8 mouse cellular contexts compared by ENCODE assay signal in the genomic region with DNA sequence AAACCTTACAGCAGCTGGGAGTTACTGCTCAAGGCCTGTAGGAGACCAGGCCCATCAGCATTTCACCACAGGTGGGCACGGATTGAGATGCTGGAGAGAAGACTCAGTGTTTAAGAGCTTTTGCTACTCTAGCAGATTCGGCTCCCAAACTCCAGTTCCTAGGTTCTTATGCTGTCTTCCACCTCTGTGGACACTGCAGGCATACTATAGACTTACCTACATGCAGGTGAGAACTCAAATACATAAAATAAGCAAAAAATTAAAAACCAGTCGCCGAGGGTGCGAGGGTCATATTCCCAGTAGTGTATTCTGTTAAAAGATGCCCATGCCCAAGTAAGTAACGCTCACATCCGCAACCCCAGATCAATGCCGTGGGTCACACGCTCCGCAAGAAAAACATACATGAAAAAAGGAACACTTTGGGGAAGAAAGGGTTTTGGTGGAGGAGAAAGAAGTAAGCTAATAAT. TPM values are rescaled to one million over a fixed set of nuclear protein-coding genes. Genes with fewer than 3 reads are reported as not detected.
A peak's percentile ranks its signal among the peaks of the same experiment; 100 is the strongest.
DNase-seq lines count a peak whose midpoint lies in the region; ATAC-seq and TF ChIP-seq lines count a peak whose summit lies in the region.

No protein-coding gene starts in this region.

- TF ChIP-seq POLR2A in lung, adult 2 months (IDR thresholded peaks at IDR 0.05; ENCODE audit: borderline replicate concordance, extremely low read depth, low read depth, low read length) = no peak

- ATAC-seq in lung, embryonic 15.5 days (ENCODE audit: borderline replicate concordance, extremely low read depth, low FRiP score, low TSS enrichment) = 0 out of 2 replicates have a peak, but pooled peaks have one; percentile 2
- no peak for ATAC-seq in embryonic facial prominence, embryonic 13.5 days (ENCODE audit: insufficient number of reproducible peaks, insufficient read depth, low FRiP score, low TSS enrichment, low read depth)
- peak; percentile 30 for ATAC-seq in intestine, embryonic 16.5 days
- ATAC-seq in neural tube, embryonic 15.5 days (ENCODE audit: low FRiP score) = peak; percentile 19

- no peak for DNase-seq in lung, postnatal 25 days (ENCODE audit: low spot score)
- DNase-seq in thymus, adult 18-20 months = no peak
- DNase-seq in lung, adult 2 months = no peak
- no peak for DNase-seq in yolk sac, embryonic 10.5 days (ENCODE audit: low spot score)

- H3K27me3 ChIP-seq in lung, embryonic 15.5 days = no peaks in the 10 kb centered on the region
- H3K27me3 ChIP-seq in embryonic facial prominence, embryonic 13.5 days = no peaks in the 10 kb centered on the region
- no peaks in the 10 kb centered on the region for H3K27me3 ChIP-seq in intestine, embryonic 16.5 days (replicated peaks; ENCODE audit: control insufficient read depth, insufficient read depth, low read length)
- H3K27me3 ChIP-seq in neural tube, embryonic 15.5 days (replicated peaks) = no peaks in the 10 kb centered on the region

- peak overlapping the region; percentile 87 for H3K4me2 ChIP-seq in lung, embryonic 15.5 days
- peak overlapping the region; percentile 96 for H3K4me2 ChIP-seq in embryonic facial prominence, embryonic 13.5 days
- H3K4me2 ChIP-seq in intestine, embryonic 16.5 days (ENCODE audit: low read depth, low read length) = peak overlapping the region; percentile 43
- peak overlapping the region; percentile 94 for H3K4me2 ChIP-seq in neural tube, embryonic 15.5 days

- no peak overlapping the region for H3K27ac ChIP-seq in lung, embryonic 15.5 days
- H3K27ac ChIP-seq in embryonic facial prominence, embryonic 13.5 days = no peak overlapping the region
- no peak overlapping the region for H3K27ac ChIP-seq in intestine, embryonic 16.5 days (ENCODE audit: low read length)
- H3K27ac ChIP-seq in neural tube, embryonic 15.5 days (replicated peaks) = no peak overlapping the region

- no peak for TF ChIP-seq CTCF in lung, adult 2 months (IDR thresholded peaks at IDR 0.05; ENCODE audit: insufficient read depth, low read length)

- peaks cover 17% of the 10 kb centered on the region for H3K4me1 ChIP-seq in lung, embryonic 15.5 days
- peaks cover 20% of the 10 kb centered on the region for H3K4me1 ChIP-seq in embryonic facial prominence, embryonic 13.5 days
- H3K4me1 ChIP-seq in intestine, embryonic 16.5 days (ENCODE audit: control insufficient read depth, insufficient read depth, low read length) = peaks cover 9% of the 10 kb centered on the region
- H3K4me1 ChIP-seq in neural tube, embryonic 15.5 days = peaks cover 20% of the 10 kb centered on the region
- peaks cover 7% of the 10 kb centered on the region; the same call in 1 of the 2 replicates for H3K4me1 ChIP-seq in lung, adult 2 months (ENCODE audit: control insufficient read depth, insufficient read depth, low read length)

- WGBS in lung, embryonic 15.5 days = 31% methylated on average over 10 of the region's 10 CpGs
- 37% methylated on average over 10 of the region's 10 CpGs for WGBS in embryonic facial prominence, embryonic 13.5 days
- WGBS in intestine, embryonic 16.5 days = 38% methylated on average over 10 of the region's 10 CpGs
- 41% methylated on average over 10 of the region's 10 CpGs for WGBS in neural tube, embryonic 15.5 days
- 46% methylated on average over 10 of the region's 10 CpGs for WGBS in lung, adult 2 months

- no peaks in the 10 kb centered on the region for H3K9me3 ChIP-seq in lung, embryonic 15.5 days
- H3K9me3 ChIP-seq in embryonic facial prominence, embryonic 13.5 days = no peaks in the 10 kb centered on the region
- H3K9me3 ChIP-seq in intestine, embryonic 16.5 days (ENCODE audit: control insufficient read depth, low read length) = no peaks in the 10 kb centered on the region
- H3K9me3 ChIP-seq in neural tube, embryonic 15.5 days (replicated peaks) = no peaks in the 10 kb centered on the region

- H3K4me3 ChIP-seq in lung, embryonic 15.5 days = peak overlapping the region; percentile 98
- peak overlapping the region; percentile 81 for H3K4me3 ChIP-seq in embryonic facial prominence, embryonic 13.5 days
- H3K4me3 ChIP-seq in intestine, embryonic 16.5 days (ENCODE audit: low read length) = peak overlapping the region; percentile 84
- peak overlapping the region; percentile 92 for H3K4me3 ChIP-seq in neural tube, embryonic 15.5 days (replicated peaks)
- H3K4me3 ChIP-seq in lung, adult 2 months (replicated peaks; ENCODE audit: extremely low read depth, low read depth, low read length) = no peak overlapping the region

- H3K36me3 ChIP-seq in lung, embryonic 15.5 days = 0 out of 2 replicates have a peak, but pooled peaks cover 4% of the 10 kb centered on the region
- peaks cover 11% of the 10 kb centered on the region; the same call in 1 of the 2 replicates for H3K36me3 ChIP-seq in embryonic facial prominence, embryonic 13.5 days
- H3K36me3 ChIP-seq in intestine, embryonic 16.5 days (ENCODE audit: control insufficient read depth, insufficient read depth, low read length) = no peaks in the 10 kb centered on the region
- 0 out of 2 replicates have a peak, but pooled peaks cover 3% of the 10 kb centered on the region for H3K36me3 ChIP-seq in neural tube, embryonic 15.5 days

- 0 out of 2 replicates have a peak overlapping the region, but pooled peaks have one; percentile 10 for H3K9ac ChIP-seq in lung, embryonic 15.5 days
- 0 out of 2 replicates have a peak overlapping the region, but pooled peaks have one; percentile 36 for H3K9ac ChIP-seq in embryonic facial prominence, embryonic 13.5 days
- H3K9ac ChIP-seq in intestine, embryonic 16.5 days (ENCODE audit: low read depth, low read length) = peak overlapping the region; percentile 40; the same call in 1 of the 2 replicates
- H3K9ac ChIP-seq in neural tube, embryonic 15.5 days (replicated peaks) = no peak overlapping the region; the same call in 1 of the 2 replicates

RNA-seq across cellular contexts. Expression of gene Ap2s1, which starts 0.6 kb away (rescaled TPM):
- polyA plus RNA-seq in lung, embryonic 15.5 days (2015; fragmentation: Nextera tagmentation; extraction: Ambion mirVana) = 280 and 291 TPM in 2 replicates
- polyA plus RNA-seq in embryonic facial prominence, embryonic 13.5 days (2015; fragmentation: Nextera tagmentation; extraction: Ambion mirVana) = 272 and 278 TPM in 2 replicates
- 266 and 271 TPM in 2 replicates for polyA plus RNA-seq in intestine, embryonic 16.5 days (2015; fragmentation: Nextera tagmentation; extraction: Ambion mirVana)
- 412 and 431 TPM in 2 replicates for polyA plus RNA-seq in neural tube, embryonic 15.5 days (2015; fragmentation: Nextera tagmentation; extraction: Ambion mirVana)
- polyA plus RNA-seq in lung, adult 2 months (2012; rRNA removed) = 206 and 228 TPM in 2 replicates

RNA-seq across cellular contexts. Expression of gene Ceacam9, which starts 15.9 kb away (rescaled TPM):
- polyA plus RNA-seq in lung, embryonic 15.5 days (2015; fragmentation: Nextera tagmentation; extraction: Ambion mirVana) = not detected in 2 replicates
- polyA plus RNA-seq in embryonic facial prominence, embryonic 13.5 days (2015; fragmentation: Nextera tagmentation; extraction: Ambion mirVana) = not detected in 2 replicates
- polyA plus RNA-seq in intestine, embryonic 16.5 days (2015; fragmentation: Nextera tagmentation; extraction: Ambion mirVana) = 0.10 TPM in 1 of 2 replicates, not detected in the other
- polyA plus RNA-seq in neural tube, embryonic 15.5 days (2015; fragmentation: Nextera tagmentation; extraction: Ambion mirVana) = 0.17 and 0.50 TPM in 2 replicates
- not detected in 2 replicates for polyA plus RNA-seq in lung, adult 2 months (2012; rRNA removed)

RNA-seq across cellular contexts. Expression of gene Slc1a5, which starts 43.5 kb away (rescaled TPM):
- polyA plus RNA-seq in lung, embryonic 15.5 days (2015; fragmentation: Nextera tagmentation; extraction: Ambion mirVana) = 53.7 and 54.5 TPM in 2 replicates
- polyA plus RNA-seq in embryonic facial prominence, embryonic 13.5 days (2015; fragmentation: Nextera tagmentation; extraction: Ambion mirVana) = 28.2 and 29.1 TPM in 2 replicates
- polyA plus RNA-seq in intestine, embryonic 16.5 days (2015; fragmentation: Nextera tagmentation; extraction: Ambion mirVana) = 44.5 and 49.0 TPM in 2 replicates
- 8.7 and 20.5 TPM in 2 replicates for polyA plus RNA-seq in neural tube, embryonic 15.5 days (2015; fragmentation: Nextera tagmentation; extraction: Ambion mirVana)
- polyA plus RNA-seq in lung, adult 2 months (2012; rRNA removed) = 190 and 201 TPM in 2 replicates

Comparison
In these comparisons a context has a peak if more than half of its experiments do, and no peak if none do; other contexts are left out.
1. H3K4me2 ChIP-seq: peak in every context shown above with its lines; median percentile 96 in embryonic facial prominence, embryonic 13.5 days; 94 in neural tube, embryonic 15.5 days; 87 in lung, embryonic 15.5 days; 43 in intestine, embryonic 16.5 days.